Comparison of ENCODE assay signal across 7 mouse cellular contexts in the genomic region with DNA sequence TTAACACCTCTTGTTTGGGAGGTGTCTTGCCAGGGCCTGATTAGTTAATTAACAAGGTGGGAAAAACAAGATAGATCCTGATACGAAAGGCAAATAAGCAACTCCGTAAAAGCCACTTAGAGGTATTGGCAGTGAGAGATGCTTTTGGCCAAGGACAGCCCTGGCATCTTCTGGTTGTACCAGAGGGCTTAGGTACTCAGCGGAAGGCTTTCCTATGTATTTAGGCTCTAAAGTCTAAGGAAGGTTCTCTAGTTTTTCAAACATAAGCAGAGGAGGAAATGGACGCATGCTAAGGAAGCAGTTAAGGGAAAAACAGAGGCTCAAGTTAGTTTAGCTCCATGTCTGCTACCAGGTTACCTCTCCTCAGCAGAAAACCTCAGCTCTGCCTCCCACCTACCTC. TPM values are rescaled to one million over a fixed set of nuclear protein-coding genes. Genes with fewer than 3 reads are reported as not detected.
A peak's percentile ranks its signal among the peaks of the same experiment; 100 is the strongest.
DNase-seq lines count a peak whose midpoint lies in the region; ATAC-seq lines count a peak whose summit lies in the region.

No protein-coding gene starts in this region.

- ATAC-seq in megakaryocyte, adult 5-6 weeks (ENCODE audit: poor library complexity, severe bottlenecking): no peak
- ATAC-seq in forebrain, embryonic 15.5 days (replicated peaks): no peak
- ATAC-seq in limb, embryonic 15.5 days (ENCODE audit: insufficient number of reproducible peaks, low FRiP score, low TSS enrichment, low read depth): no peak
- no peak for ATAC-seq in stomach, embryonic 15.5 days (ENCODE audit: insufficient read depth, low FRiP score, low read depth)

- peak overlapping the region; percentile 97 for H3K4me2 ChIP-seq in forebrain, embryonic 15.5 days (replicated peaks)
- peak overlapping the region; percentile 100 for H3K4me2 ChIP-seq in limb, embryonic 15.5 days
- H3K4me2 ChIP-seq in stomach, embryonic 15.5 days: peak overlapping the region; percentile 99

- H3K4me1 ChIP-seq in megakaryocyte, embryonic 14.5 days: peaks cover 61% of the 10 kb centered on the region
- H3K4me1 ChIP-seq in forebrain, embryonic 15.5 days: peaks cover 13% of the 10 kb centered on the region
- peaks cover 12% of the 10 kb centered on the region for H3K4me1 ChIP-seq in limb, embryonic 15.5 days
- 0 out of 2 replicates have a peak, but pooled peaks cover 6% of the 10 kb centered on the region for H3K4me1 ChIP-seq in stomach, embryonic 15.5 days

- DNase-seq in cerebellum, adult 9-10 months: no peak
- no peak for DNase-seq in ovary, postnatal 36 days (ENCODE audit: low spot score)

- peak overlapping the region; percentile 96 for H3K4me3 ChIP-seq in megakaryocyte, embryonic 14.5 days (replicated peaks)
- H3K4me3 ChIP-seq in forebrain, embryonic 15.5 days: peak overlapping the region; percentile 78
- H3K4me3 ChIP-seq in limb, embryonic 15.5 days: peak overlapping the region; percentile 71
- H3K4me3 ChIP-seq in stomach, embryonic 15.5 days (replicated peaks): peak overlapping the region; percentile 79

- no peaks in the 10 kb centered on the region for H3K36me3 ChIP-seq in megakaryocyte, embryonic 14.5 days (replicated peaks; ENCODE audit: low read length)
- no peaks in the 10 kb centered on the region for H3K36me3 ChIP-seq in forebrain, embryonic 15.5 days
- no peaks in the 10 kb centered on the region for H3K36me3 ChIP-seq in limb, embryonic 15.5 days
- no peaks in the 10 kb centered on the region for H3K36me3 ChIP-seq in stomach, embryonic 15.5 days

- peaks cover 63% of the 10 kb centered on the region for H3K27me3 ChIP-seq in megakaryocyte, embryonic 14.5 days (replicated peaks)
- peaks cover 11% of the 10 kb centered on the region; the same call in 1 of the 2 replicates for H3K27me3 ChIP-seq in forebrain, embryonic 15.5 days
- peaks cover 22% of the 10 kb centered on the region for H3K27me3 ChIP-seq in limb, embryonic 15.5 days
- H3K27me3 ChIP-seq in stomach, embryonic 15.5 days (replicated peaks): peaks cover 6% of the 10 kb centered on the region

- no peaks in the 10 kb centered on the region; the same call in 1 of the 2 replicates for H3K9me3 ChIP-seq in megakaryocyte, embryonic 14.5 days
- no peaks in the 10 kb centered on the region for H3K9me3 ChIP-seq in forebrain, embryonic 15.5 days
- H3K9me3 ChIP-seq in limb, embryonic 15.5 days: no peaks in the 10 kb centered on the region
- no peaks in the 10 kb centered on the region for H3K9me3 ChIP-seq in stomach, embryonic 15.5 days

- peak overlapping the region; percentile 61 for H3K9ac ChIP-seq in forebrain, embryonic 15.5 days (replicated peaks)
- H3K9ac ChIP-seq in limb, embryonic 15.5 days: no peak overlapping the region
- H3K9ac ChIP-seq in stomach, embryonic 15.5 days: peak overlapping the region; percentile 63; the same call in 1 of the 2 replicates

- WGBS in forebrain, embryonic 15.5 days: 20% methylated on average over 4 of the region's 4 CpGs
- 22% methylated on average over 4 of the region's 4 CpGs for WGBS in limb, embryonic 15.5 days
- WGBS in stomach, embryonic 15.5 days: 19% methylated on average over 4 of the region's 4 CpGs

- no peak overlapping the region for H3K27ac ChIP-seq in forebrain, embryonic 15.5 days (replicated peaks)
- no peak overlapping the region for H3K27ac ChIP-seq in limb, embryonic 15.5 days
- H3K27ac ChIP-seq in stomach, embryonic 15.5 days: no peak overlapping the region

RNA-seq across cellular contexts. Expression of a gene that starts 0.8 kb away (rescaled TPM):
- polyA plus RNA-seq in megakaryocyte, embryonic 14.5 days (2012; ENCODE audit: insufficient read depth, low replicate concordance): 3.8 and 10.4 TPM in 2 replicates
- 16.6 and 16.9 TPM in 2 replicates for total RNA-seq in megakaryocyte, adult 5-6 weeks (2015)
- 4.3 and 6.7 TPM in 2 replicates for total RNA-seq in megakaryocyte, adult 5-6 weeks (2017)
- polyA plus RNA-seq in forebrain, embryonic 15.5 days (2015; fragmentation: Nextera tagmentation; extraction: Ambion mirVana): 18.3 and 21.7 TPM in 2 replicates
- polyA plus RNA-seq in limb, embryonic 15.5 days (2015; fragmentation: Nextera tagmentation; extraction: Ambion mirVana): 3.2 and 4.1 TPM in 2 replicates
- polyA plus RNA-seq in stomach, embryonic 15.5 days (2015; fragmentation: Nextera tagmentation; extraction: Ambion mirVana): 6.9 and 7.8 TPM in 2 replicates
